Mouse (Mus musculus) liver, postnatal 0 days (tissue): ENCODE measurements at regions not wholly inside any gene's neighbourhood (a gene's known extent, or its start where the extent isn't known, plus 50 kb on each side); places are given as distances from the start of the nearest gene placed in this dataset.

Experiments
- ATAC-seq: fragments of 200-750 bp; cut with Nextera tagmentation; 2 replicates; pipeline ENCODE4 v1.8.0; 2017; ENCODE audit warnings: mild to moderate bottlenecking, moderate library complexity
- DNase-seq: peaks from one replicate; pipeline ENCODE4 v3.0.0-alpha.2; 2016
- H3K27ac ChIP-seq: fragments of 300-500 bp; sonication (generic); 2 replicates; pipeline ENCODE4 v1.5.1; 2014; ENCODE audit warnings: antibody characterized with exemption, moderate library complexity, mild to moderate bottlenecking, low read depth
- H3K27me3 ChIP-seq: fragments of 300-500 bp; sonication (generic); 2 replicates; pipeline ENCODE4 v1.6.1; 2014; ENCODE audit warnings: low read length, control low read depth, mixed read lengths; ENCODE audit not compliant: insufficient read depth
- H3K36me3 ChIP-seq: fragments of 300-500 bp; sonication (generic); replicated peaks from 2 replicates; pipeline ENCODE4 v1.6.1; 2014; ENCODE audit warnings: mild to moderate bottlenecking, control low read depth, low read length, moderate library complexity, mixed read lengths; ENCODE audit not compliant: insufficient read depth
- H3K4me1 ChIP-seq: fragments of 300-500 bp; sonication (generic); 2 replicates; pipeline ENCODE4 v1.6.1; 2014; ENCODE audit warnings: antibody characterized with exemption, mild to moderate bottlenecking, control low read depth; ENCODE audit not compliant: insufficient read depth
- H3K4me2 ChIP-seq: fragments of 300-500 bp; sonication (generic); 2 replicates; pipeline ENCODE4 v1.6.1; 2014; ENCODE audit warnings: low read depth, mild to moderate bottlenecking, low read length, moderate library complexity, mixed read lengths
- H3K4me3 ChIP-seq: fragments of 300-500 bp; sonication (generic); 2 replicates; pipeline ENCODE4 v1.5.1; 2014; ENCODE audit warnings: low read depth, low read length
- H3K9ac ChIP-seq: fragments of 300-500 bp; sonication (generic); replicated peaks from 2 replicates; pipeline ENCODE4 v1.6.1; 2014; ENCODE audit warnings: mild to moderate bottlenecking, moderate library complexity
- H3K9me3 ChIP-seq: fragments of 300-500 bp; sonication (generic); 2 replicates; pipeline ENCODE4 v1.6.1; 2016; ENCODE audit warnings: mild to moderate bottlenecking, control low read depth, low read length, mixed read lengths
- CTCF ChIP-seq: sonication (generic); IDR thresholded peaks from 2 replicates; pipeline ENCODE4 v1.5.1; 2016; ENCODE audit warnings: antibody characterized with exemption, low read depth
- EP300 ChIP-seq: IDR thresholded peaks from 2 replicates; pipeline ENCODE4 v1.6.1; 2016; ENCODE audit warnings: antibody characterized with exemption, low read depth, mild to moderate bottlenecking
- WGBS: fragments of 180-500 bp; shearing (Covaris S2); extraction: QIAGEN DNeasy Blood & Tissue Kit; methylation state at CpG from one replicate; pipeline ENCODE4 v1.1.7; 2014; ENCODE audit not compliant: insufficient replicate concordance; 5-methylcytosine and 5-hydroxymethylcytosine counted together

- H3K27ac ChIP-seq: no peak overlapping the region
Measured at GRCm38 (mm10) chr6:24245591-24245990, 77.7 kb upstream of the Slc13a1 start.

GRCm38 (mm10) chr6:24238541-24238940 is 70.6 kb upstream of the Slc13a1 start:
- Histone ChIP-seq H3K9ac (no peak overlapping the region), H3K4me1 (no peaks in the 10 kb centered on the region), H3K36me3 (no peaks in the 10 kb centered on the region), H3K9me3 (no peaks in the 10 kb centered on the region), H3K27me3 (no peaks in the 10 kb centered on the region), H3K4me2 (no peak overlapping the region), H3K27ac (no peak overlapping the region), H3K4me3 (no peak overlapping the region)
- ATAC-seq (no peak), DNase-seq (no peak)
- 50% methylated on average over 1 of the region's 1 CpGs for WGBS
- TF ChIP-seq CTCF: no peak
- TF ChIP-seq EP300: no peak

More at GRCm38 (mm10) chr6:24245591-24245990, 77.7 kb upstream of the Slc13a1 start:
- H3K9me3 ChIP-seq: no peaks in the 10 kb centered on the region
- H3K9ac ChIP-seq: no peak overlapping the region
- H3K4me3 ChIP-seq: no peak overlapping the region
- no peak for TF ChIP-seq EP300
- no peak for TF ChIP-seq CTCF
- H3K36me3 ChIP-seq: no peaks in the 10 kb centered on the region
- DNase-seq: no peak
- no peaks in the 10 kb centered on the region for H3K4me1 ChIP-seq
- WGBS: 86% methylated on average over 1 of the region's 1 CpGs
- ATAC-seq: no peak
- H3K27me3 ChIP-seq: no peaks in the 10 kb centered on the region
- no peak overlapping the region for H3K4me2 ChIP-seq

GRCm38 (mm10) chr6:24238054-24238453 is 70.2 kb upstream of the Slc13a1 start:
- H3K36me3 ChIP-seq: no peaks in the 10 kb centered on the region
- DNase-seq (no peak), ATAC-seq (no peak)
- no peak overlapping the region for H3K27ac ChIP-seq
- H3K4me1 ChIP-seq: no peaks in the 10 kb centered on the region
- no peak overlapping the region for H3K9ac ChIP-seq
- no peaks in the 10 kb centered on the region for H3K27me3 ChIP-seq
- no peak for TF ChIP-seq CTCF
- no peak for TF ChIP-seq EP300
- H3K4me2 ChIP-seq: no peak overlapping the region
- H3K4me3 ChIP-seq: no peak overlapping the region
- no peaks in the 10 kb centered on the region for H3K9me3 ChIP-seq
- 72% methylated on average over 2 of the region's 2 CpGs for WGBS

GRCm38 (mm10) chr6:24233626-24234025 is 65.7 kb upstream of the Slc13a1 start:
- Histone ChIP-seq H3K36me3 (no peaks in the 10 kb centered on the region), H3K27ac (no peak overlapping the region), H3K4me2 (no peak overlapping the region), H3K27me3 (no peaks in the 10 kb centered on the region), H3K4me3 (no peak overlapping the region), H3K4me1 (no peaks in the 10 kb centered on the region), H3K9me3 (no peaks in the 10 kb centered on the region), H3K9ac (no peak overlapping the region)
- ATAC-seq: no peak
- WGBS: 61% methylated on average over 2 of the region's 2 CpGs
- no peak for DNase-seq
- no peak for TF ChIP-seq EP300
- no peak for TF ChIP-seq CTCF

GRCm38 (mm10) chr6:24220589-24220988 is 52.7 kb upstream of the Slc13a1 start:
- Histone ChIP-seq H3K27ac (no peak overlapping the region), H3K9me3 (no peaks in the 10 kb centered on the region), H3K4me3 (no peak overlapping the region), H3K4me1 (no peaks in the 10 kb centered on the region), H3K9ac (no peak overlapping the region), H3K4me2 (no peak overlapping the region), H3K36me3 (no peaks in the 10 kb centered on the region), H3K27me3 (no peaks in the 10 kb centered on the region)
- ATAC-seq (no peak), DNase-seq (no peak)
- 63% methylated on average over 1 of the region's 1 CpGs for WGBS
- TF ChIP-seq EP300 (no peak), CTCF (no peak)

GRCm38 (mm10) chr6:24219882-24220522 is 52.1 kb upstream of the Slc13a1 start:
- Histone ChIP-seq H3K9ac (no peak overlapping the region), H3K36me3 (no peaks in the 10 kb centered on the region), H3K4me3 (no peak overlapping the region), H3K27me3 (no peaks in the 10 kb centered on the region), H3K4me2 (no peak overlapping the region), H3K27ac (no peak overlapping the region), H3K4me1 (no peaks in the 10 kb centered on the region), H3K9me3 (no peaks in the 10 kb centered on the region)
- DNase-seq (no peak), ATAC-seq (no peak)
- WGBS: 73% methylated on average over 3 of the region's 3 CpGs
- TF ChIP-seq CTCF (no peak), EP300 (no peak)
